Mouse (Mus musculus): ENCODE data around the gene 1700013G24Rik. TPM values are rescaled to one million over a fixed set of nuclear protein-coding genes. Genes with fewer than 3 reads are reported as not detected.

Gene 1700013G24Rik
- polyA plus RNA-seq, 1 experiment = not detected

DNA sequence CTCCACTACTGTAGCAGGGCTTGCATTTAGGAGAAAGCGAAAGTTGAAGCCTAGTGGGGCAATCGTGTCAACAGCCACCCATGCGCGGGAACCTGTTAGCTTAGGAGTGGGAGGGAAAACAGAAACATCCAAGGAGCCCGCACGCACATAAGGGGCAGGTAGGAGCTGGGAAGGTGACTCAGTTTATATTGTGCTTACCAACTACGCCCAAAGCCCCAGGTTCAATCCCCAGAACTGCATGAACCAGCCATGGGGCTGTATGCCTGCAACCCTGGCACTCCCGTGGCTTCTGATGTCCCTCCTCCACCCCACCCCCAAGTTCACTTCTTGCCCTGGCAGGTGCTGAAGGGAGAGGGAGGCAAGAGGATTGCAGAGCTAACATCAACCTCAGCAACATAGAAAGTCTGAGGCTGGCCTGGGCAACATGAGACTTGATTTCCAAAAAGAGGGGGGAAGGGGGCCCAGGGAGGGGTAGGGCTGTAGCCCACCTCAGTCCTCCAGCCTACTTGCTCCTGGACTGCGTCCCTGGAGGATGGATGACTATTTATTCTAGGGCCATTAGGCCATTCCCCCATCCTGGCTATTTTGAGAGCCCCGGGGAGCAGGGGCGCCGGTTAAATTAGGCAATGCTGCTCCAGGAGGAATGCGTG lies 28.4 kb downstream of the 1700013G24Rik start:
- Histone ChIP-seq H3K4me1 (ENCODE audit: control insufficient read depth, insufficient read depth, low read length) (no peaks in the 10 kb centered on the region), H3K4me3 (ENCODE audit: insufficient read depth, low read length) (no peak overlapping the region), H3K27ac (ENCODE audit: insufficient read depth, low read length) (no peak overlapping the region)
- TF ChIP-seq CTCF (IDR thresholded peaks at IDR 0.05; ENCODE audit: extremely low read depth, insufficient read depth, low read length) (no peak), POLR2A (IDR thresholded peaks at IDR 0.05; ENCODE audit: extremely low read depth, insufficient read depth, low read length) (no peak)

DNA sequence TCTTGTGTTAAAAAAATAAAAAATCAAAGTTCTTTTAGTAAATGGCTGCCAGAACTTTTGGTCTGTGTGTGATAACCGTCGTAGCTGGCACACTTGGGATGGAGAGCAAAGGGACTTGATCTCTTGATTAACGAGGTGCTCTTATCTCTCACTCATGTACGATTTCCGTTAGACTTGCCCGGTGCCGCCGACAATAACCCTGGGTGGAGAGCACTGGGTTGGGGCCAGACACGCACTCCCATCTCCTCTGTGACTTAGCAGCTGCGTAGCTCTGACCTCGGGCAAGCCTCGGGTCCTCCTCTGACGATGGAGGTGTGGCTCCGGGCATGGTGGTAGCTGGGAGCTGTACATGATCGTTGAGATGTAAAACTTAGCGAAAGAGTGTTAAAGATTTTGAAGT lies 30.8 kb downstream of the 1700013G24Rik start:
- H3K27ac ChIP-seq (ENCODE audit: insufficient read depth, low read length) = no peak overlapping the region
- H3K4me1 ChIP-seq (ENCODE audit: control insufficient read depth, insufficient read depth, low read length) = no peaks in the 10 kb centered on the region
- TF ChIP-seq POLR2A (IDR thresholded peaks at IDR 0.05; ENCODE audit: extremely low read depth, insufficient read depth, low read length) (no peak), CTCF (IDR thresholded peaks at IDR 0.05; ENCODE audit: extremely low read depth, insufficient read depth, low read length) (no peak)
- H3K4me3 ChIP-seq (ENCODE audit: insufficient read depth, low read length) = no peak overlapping the region

DNA sequence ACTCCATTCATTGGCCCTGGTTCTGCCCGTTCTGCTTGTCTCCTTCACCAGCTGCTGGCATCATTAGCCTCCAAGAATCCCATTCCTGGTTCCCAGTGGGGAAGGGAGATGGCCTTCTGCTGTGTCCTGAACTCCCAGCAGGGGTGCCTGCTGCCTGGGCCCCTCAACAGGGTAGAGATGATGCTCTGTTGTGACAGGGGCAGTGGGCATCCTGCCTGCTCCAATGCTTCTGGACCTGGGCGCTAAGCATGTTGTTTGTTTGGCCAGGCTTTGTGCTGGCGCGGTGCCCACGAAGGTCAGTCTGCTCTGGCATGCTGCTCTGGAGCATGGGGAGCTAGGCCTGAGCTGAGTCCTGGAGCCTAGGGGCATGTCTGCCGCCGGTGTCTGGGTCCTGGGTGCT lies 31.5 kb downstream of the 1700013G24Rik start:
- no peaks in the 10 kb centered on the region for H3K4me1 ChIP-seq (ENCODE audit: control insufficient read depth, insufficient read depth, low read length)
- H3K27ac ChIP-seq (ENCODE audit: insufficient read depth, low read length) = no peak overlapping the region
- TF ChIP-seq POLR2A (IDR thresholded peaks at IDR 0.05; ENCODE audit: extremely low read depth, insufficient read depth, low read length) (no peak), CTCF (IDR thresholded peaks at IDR 0.05; ENCODE audit: extremely low read depth, insufficient read depth, low read length) (no peak)
- H3K4me3 ChIP-seq (ENCODE audit: insufficient read depth, low read length) = no peak overlapping the region

DNA sequence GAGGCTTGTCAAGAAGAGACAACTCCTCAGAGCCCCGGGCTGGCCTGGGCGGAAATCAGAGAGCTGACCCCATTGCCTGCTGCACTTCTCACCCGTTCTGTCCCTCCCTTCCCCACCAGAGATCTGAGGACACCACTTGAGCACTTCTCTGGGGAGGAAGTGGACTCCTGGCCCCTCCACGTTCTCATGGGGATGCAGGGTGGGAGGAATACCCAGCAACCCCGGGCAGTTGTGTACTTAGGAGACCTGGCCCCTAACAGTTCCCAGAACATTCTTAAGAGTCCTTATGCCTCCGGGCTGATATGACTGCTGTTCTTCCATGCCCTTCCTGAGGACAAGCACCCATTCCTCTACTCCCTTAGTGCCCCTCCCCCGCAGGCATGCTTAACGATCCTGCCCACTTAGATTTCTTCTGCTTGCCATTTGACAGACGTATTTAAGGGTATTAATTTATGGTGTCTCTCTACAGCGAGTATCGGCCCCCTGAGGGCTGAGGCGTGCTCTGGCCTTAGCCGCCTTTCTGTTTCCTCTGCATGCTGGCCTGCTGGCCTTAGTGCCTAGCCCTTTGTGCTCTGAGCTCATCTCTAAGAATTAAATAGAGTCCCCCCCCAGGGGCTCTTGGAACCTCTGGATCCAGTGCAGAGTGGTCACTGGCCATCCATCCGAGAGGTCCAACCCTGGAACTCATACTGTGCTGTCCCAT lies 32.3 kb downstream of the 1700013G24Rik start:
- TF ChIP-seq CTCF (IDR thresholded peaks at IDR 0.05; ENCODE audit: extremely low read depth, insufficient read depth, low read length) (no peak), POLR2A (IDR thresholded peaks at IDR 0.05; ENCODE audit: extremely low read depth, insufficient read depth, low read length) (no peak)
- H3K27ac ChIP-seq (ENCODE audit: insufficient read depth, low read length) = no peak overlapping the region
- H3K4me3 ChIP-seq (ENCODE audit: insufficient read depth, low read length) = no peak overlapping the region
- H3K4me1 ChIP-seq (ENCODE audit: control insufficient read depth, insufficient read depth, low read length) = no peaks in the 10 kb centered on the region

DNA sequence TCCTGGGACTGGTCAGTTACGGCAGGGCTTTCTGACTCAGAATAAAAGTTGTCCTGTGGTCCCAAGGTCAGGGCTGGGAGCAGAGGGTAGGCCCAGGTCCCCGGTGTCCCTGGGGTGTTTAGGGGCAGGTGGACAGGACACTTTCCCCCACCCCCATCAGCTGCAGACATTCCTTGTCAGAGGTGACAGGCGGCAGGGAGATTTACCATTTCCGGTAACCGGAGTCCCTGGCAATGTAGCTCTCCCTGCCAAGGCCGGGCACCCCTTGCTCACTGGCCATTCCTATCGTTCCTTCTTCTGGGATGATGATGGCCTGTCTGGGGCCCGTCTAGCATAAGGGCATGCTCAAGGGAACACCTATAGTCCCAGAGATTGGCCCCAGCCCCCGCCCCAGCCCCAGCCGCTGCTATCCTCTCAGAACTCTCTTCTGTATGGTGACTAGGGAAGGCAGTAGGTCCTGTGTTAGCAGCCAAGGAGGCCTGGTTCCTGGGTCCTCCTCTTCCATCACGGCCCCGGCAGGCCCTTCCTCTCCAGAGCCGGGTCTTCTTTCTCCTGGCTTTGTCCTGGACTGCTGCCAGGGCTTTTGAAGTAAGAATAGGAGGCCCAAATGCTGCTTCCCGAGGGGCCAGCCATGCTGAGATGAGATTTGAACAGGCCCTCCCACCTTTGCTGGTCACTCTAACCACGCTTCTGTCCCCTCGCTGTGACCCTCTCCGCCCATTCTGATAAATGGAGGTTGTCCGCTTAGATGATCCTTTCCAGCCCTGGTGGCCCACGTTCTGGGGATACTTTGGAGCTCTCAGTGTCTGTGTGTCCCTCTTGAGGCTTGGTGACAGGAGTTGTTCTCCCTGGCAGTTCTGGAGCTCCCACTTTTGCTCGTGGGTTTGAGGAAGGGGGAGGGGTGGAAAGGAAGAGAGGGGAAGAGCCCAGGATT lies 33.3 kb downstream of the 1700013G24Rik start:
- Histone ChIP-seq H3K27ac (ENCODE audit: insufficient read depth, low read length) (no peak overlapping the region), H3K4me1 (ENCODE audit: control insufficient read depth, insufficient read depth, low read length) (no peaks in the 10 kb centered on the region), H3K4me3 (ENCODE audit: insufficient read depth, low read length) (no peak overlapping the region)
- TF ChIP-seq CTCF (IDR thresholded peaks at IDR 0.05; ENCODE audit: extremely low read depth, insufficient read depth, low read length) (no peak), POLR2A (IDR thresholded peaks at IDR 0.05; ENCODE audit: extremely low read depth, insufficient read depth, low read length) (no peak)

DNA sequence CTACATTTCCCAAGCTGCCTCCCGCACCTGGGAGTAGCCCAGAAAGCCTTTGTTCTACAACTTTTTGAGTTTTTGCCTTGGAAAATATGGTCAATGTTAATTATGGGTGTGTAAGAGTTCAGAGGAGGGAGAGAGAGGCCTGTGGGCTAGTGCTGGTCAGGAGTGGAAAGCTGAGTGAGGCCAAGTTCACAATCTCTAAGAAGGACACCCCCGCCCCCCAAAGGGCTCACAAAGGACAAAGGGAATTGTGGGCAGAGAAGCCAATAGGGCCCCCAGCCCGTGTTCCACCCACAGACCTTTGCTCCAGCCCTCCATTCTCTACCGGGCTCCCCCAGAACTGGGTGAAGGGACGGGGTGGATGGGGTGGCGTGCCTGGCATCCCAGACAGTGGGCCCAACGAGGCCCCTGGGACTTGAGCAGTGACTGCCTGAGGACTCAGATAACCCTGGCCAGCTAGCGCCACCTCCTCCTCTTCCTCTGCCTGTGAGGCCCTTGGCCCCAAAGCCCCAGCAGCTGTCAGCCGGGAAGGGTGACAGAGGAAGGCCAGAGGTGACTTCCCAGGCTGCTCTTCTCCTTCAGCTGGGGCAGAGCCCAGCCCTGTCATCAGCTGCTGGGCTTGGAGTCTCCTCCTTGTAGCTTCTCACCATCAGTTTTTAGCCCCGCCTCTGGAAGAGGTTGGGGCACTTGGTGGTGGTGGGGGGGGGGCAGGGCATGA lies 34.4 kb downstream of the 1700013G24Rik start:
- Histone ChIP-seq H3K27ac (ENCODE audit: insufficient read depth, low read length) (no peak overlapping the region), H3K4me1 (ENCODE audit: control insufficient read depth, insufficient read depth, low read length) (no peaks in the 10 kb centered on the region), H3K4me3 (ENCODE audit: insufficient read depth, low read length) (no peak overlapping the region)
- TF ChIP-seq CTCF (IDR thresholded peaks at IDR 0.05; ENCODE audit: extremely low read depth, insufficient read depth, low read length) = no peak
- TF ChIP-seq POLR2A (IDR thresholded peaks at IDR 0.05; ENCODE audit: extremely low read depth, insufficient read depth, low read length) = no peak

DNA sequence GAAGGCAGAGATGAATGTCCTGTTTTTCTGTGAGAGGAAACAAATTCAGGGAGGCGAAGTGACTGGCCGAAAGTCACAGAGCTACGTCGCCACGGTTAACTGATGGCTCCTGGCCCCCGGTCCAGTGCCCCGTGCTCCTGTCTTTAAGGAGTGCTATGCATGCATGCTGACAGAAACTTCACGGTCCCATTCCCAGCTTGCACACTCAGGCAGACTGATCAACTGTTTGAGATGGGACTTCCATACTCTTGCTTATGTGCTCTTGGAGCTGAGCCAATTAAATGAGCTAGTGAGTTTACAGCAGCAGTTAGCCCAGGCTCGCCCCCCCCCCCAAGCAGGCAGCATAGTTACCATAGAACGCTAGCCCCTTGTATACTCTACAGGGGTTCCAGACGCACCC lies 35.0 kb downstream of the 1700013G24Rik start:
- no peak overlapping the region for H3K27ac ChIP-seq (ENCODE audit: insufficient read depth, low read length)
- TF ChIP-seq CTCF (IDR thresholded peaks at IDR 0.05; ENCODE audit: extremely low read depth, insufficient read depth, low read length) (no peak), POLR2A (IDR thresholded peaks at IDR 0.05; ENCODE audit: extremely low read depth, insufficient read depth, low read length) (no peak)

DNA sequence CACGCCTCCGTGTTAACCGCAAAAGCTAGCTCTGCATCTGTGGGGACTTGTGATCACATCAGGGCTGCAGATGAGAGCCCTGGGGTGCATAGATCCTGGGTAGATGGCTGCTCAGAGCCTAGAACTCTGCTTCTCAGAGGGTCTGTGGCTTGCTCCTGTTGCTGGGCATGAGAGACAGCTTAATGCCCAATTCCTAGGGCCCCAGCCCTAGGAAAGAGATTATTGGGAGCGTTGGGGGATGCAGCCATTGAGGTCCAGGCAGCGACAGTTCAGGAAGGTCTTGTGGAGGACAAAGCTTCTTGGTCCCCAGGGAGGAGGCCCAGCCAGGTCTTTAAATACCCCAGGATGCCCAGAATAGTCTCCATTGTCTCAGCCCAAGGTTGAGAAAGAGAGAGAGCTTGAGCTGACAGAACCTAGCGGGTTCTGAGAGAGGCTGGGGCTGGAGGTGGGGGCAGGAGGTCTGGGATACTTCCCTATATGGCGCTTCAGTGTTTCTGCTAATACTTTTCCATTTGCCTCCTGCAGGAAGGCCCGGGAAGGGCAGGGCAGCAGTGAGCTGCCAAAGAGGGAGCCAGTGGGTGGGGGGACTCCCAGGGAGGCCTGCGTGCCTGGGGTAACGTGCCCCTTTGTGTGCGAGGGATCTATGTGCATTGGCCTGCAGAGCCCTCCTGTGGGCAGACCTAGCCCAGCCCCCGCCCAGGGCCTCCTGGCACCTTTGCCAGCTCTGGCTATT lies 35.7 kb downstream of the 1700013G24Rik start:
- Histone ChIP-seq H3K4me1 (ENCODE audit: control insufficient read depth, insufficient read depth, low read length) (no peaks in the 10 kb centered on the region), H3K4me3 (ENCODE audit: insufficient read depth, low read length) (no peak overlapping the region), H3K27ac (ENCODE audit: insufficient read depth, low read length) (0 out of 2 replicates have a peak overlapping the region, but pooled peaks have one; percentile 42)
- TF ChIP-seq POLR2A (IDR thresholded peaks at IDR 0.05; ENCODE audit: extremely low read depth, insufficient read depth, low read length) (no peak), CTCF (IDR thresholded peaks at IDR 0.05; ENCODE audit: extremely low read depth, insufficient read depth, low read length) (0 out of 2 replicates have a peak, but pooled peaks have one; percentile 1)

More for the DNA sequence above, 35.0 kb downstream of the 1700013G24Rik start:
- Histone ChIP-seq H3K4me3 (ENCODE audit: insufficient read depth, low read length) (no peak overlapping the region), H3K4me1 (ENCODE audit: control insufficient read depth, insufficient read depth, low read length) (no peaks in the 10 kb centered on the region)

All from cortical plate, adult 2 months (tissue).